Mouse (Mus musculus) G1E (cell line): ENCODE data around the gene Wdr61.

Experiments used
- CTCF ChIP-seq: IDR thresholded peaks from 2 replicates; pipeline ENCODE4 v1.5.1; 2012; ENCODE audit warnings: low read depth, low read length, inconsistent platforms, mixed read lengths
- TAL1 ChIP-seq: conservative IDR thresholded peaks from 2 replicates; pipeline ENCODE4 v1.6.1; 2012; ENCODE audit warnings: low read depth, low read length, inconsistent platforms, mixed read lengths

- peak; percentile 60; the same call in 1 of the 2 replicates for TF ChIP-seq CTCF
- TF ChIP-seq TAL1 = no peak
These were observed 2.2 kb downstream of the Wdr61 start for GRCm38 (mm10) chr9:54732122-54732521.
